Mouse (Mus musculus) left cerebral cortex, postnatal 36 days (tissue): ENCODE data around the gene Trpv6. TPM values are rescaled to one million over a fixed set of nuclear protein-coding genes. Genes with fewer than 3 reads are reported as not detected.

ENCODE experiments used
- DNase-seq, 2 experiments: peaks; one replicate each; pipeline ENCODE4 v3.0.0; 2021 to 2022; ENCODE audit warnings: low spot score in 2 of 2, mixed read lengths in 1 of 2
- intact Hi-C: fragments of 180-260 bp; cut with DNase I; formaldehyde crosslinking; loops from one replicate; pipeline ENCODE4 v1.15.1; 2025
- total RNA-seq, 2 experiments: library from RNA; stranded (reverse); gene quantifications; 2 replicates each; pipeline ENCODE4 v1.2.3; 2021

The Trpv6 gene
- total RNA-seq, 2 experiments from 2014 or later = 1.9 to 3.2 TPM

DNA sequence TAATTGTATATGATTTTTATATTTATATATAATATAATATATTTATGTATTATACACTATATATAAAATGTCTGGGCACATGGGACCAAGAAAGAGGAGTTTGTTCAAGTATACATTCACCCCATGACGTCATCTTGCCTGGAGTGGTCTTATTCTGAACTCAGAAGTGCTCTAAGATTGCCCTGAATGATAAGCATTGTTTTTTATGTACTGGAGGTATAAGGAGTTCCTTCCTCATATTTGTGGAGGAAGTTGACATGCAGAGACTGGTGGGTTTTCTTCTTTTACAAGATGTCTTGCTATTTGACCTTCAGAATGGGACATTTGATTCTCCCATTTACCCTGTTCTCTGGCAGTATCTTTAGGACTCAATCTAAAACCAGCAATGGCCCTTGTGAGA is 8.0 kb downstream of the Trpv6 start:
- no peak for DNase-seq
- intact Hi-C loops = no loop called here

DNA sequence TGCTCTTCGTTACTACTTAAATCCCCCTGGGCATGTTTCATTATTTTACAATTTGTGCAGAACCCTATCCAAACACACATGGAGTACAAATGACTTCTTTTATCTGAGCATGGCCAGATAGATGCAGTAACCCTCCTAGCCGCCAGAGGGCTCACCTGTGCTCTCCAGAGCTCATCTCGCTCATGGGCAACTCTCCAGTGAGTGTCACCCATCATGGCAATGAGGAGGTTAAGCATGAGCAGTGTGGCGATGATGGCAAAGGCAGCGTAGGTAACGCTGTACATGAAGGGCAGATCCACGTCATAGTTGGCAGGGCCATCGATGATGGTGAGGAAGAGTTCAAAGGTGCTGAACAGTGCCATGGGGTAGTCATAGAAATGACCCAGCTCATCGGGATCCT is 13.5 kb downstream of the Trpv6 start:
- DNase-seq = peak in 1 of 2 experiments; percentile 57
- intact Hi-C loops = no loop called here

DNA sequence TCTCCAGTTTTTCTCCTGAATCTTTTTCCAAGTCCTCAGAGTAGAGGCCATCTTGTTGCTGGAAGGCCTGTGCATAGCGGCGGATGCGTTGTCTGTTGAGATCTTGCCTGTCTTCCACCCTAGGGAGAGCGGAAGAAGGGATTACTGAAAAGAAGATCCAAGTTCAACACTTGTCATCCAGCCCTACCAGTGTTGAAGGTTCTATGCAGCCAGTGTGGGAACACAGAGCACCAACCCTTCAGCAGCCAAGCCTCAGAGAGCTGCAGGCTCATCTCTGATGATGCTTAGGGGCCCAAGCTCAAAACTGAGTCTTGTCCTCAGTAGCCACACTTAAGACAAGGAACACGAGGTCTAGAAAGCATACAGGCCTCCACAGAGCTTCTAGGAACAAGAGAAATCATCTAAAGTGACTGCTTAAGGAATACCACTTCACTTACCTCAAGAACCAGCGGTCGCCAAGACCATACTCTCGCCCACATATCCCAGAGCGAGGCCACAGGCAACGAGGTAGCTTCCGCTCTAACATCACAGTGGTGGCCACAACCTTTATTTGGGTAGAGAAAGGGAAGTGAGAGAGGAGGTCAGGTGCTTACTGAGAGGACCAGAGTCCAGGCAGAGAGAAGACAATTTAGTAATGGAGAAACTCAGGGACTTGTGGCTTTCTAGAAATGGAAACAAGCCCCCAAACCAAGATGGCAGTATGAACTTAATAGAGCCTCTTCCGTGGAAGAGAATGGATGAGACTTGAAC is 14.8 kb downstream of the Trpv6 start:
- DNase-seq = no peak
- intact Hi-C loops = no loop called here

DNA sequence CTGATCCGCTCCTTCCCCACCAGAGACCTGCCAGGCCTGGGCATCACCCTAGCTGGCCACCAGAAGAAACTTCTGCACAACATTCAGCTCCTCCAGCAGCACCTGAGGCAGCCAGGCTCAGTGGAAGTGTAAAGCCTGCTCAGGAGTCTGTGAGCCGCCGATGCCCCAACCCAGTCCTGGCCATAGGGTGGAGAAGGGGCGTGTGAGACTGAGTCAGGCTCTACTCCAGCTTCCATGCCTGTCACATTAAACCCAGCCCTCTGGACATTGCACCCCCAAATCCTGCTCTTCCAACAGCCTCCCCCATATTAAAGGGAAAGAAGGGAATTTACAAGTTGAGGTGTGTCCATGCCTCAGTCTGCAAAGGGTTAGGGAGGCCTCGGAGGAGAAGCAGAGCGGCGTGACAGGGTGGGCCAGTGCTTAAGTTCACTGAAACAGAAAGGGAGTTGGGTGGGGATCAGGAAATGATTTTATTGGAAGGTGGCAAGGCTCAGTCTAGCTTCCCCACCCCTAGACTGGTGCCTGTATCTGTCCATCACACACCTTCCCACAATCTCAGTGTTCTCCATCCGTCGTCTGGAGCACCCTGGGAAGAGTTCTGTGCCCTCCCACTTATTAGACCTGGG is 15.9 kb downstream of the Trpv6 start:
- DNase-seq = no peak
- intact Hi-C loops = no loop called here

DNA sequence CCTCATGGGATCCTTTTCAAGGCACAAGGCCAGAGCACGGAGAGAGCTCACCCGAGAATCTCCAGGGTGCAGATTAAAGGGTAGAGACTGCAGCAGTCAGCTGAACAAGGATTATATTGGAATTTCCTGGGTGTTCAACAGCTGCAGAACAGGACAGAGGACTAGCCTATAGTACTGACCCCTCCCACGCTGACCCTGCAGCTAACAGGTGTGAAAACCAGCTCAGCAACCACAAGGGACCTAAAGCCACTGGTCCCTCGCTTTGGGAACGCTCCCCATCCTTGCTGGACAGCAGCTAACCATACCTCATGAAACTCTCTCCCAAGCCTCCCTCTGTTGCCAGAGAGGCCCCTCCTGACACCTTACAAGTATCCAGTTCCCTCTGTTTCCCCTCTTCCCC is 28.6 kb downstream of the Trpv6 start:
- DNase-seq = no peak
- intact Hi-C loops = loop anchor here (5.0 kb wide), 2 partner anchors 150 to 670 kb away; no protein-coding TSS in a partner anchor

DNA sequence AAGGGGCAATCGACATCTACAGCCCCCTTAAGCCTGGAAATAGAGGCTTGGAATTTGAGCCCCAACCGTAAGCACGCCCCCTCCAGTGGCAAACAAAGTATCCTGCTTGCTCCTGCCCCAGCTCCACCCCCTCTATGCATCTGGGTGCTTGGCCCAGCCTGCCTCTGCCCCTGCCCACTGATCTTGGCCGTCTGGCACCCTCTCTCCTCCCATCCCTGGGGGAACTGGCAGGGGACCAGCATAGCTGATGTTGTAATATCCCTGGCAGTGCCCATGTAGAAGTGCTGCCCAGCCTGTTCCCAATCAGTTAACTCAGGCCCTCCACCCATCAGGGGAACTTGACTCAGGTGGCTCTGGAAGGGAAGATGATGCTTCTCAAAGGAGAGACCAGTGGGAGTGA is 30.0 kb downstream of the Trpv6 start:
- intact Hi-C loops = loop anchor here (5.0 kb wide), 2 partner anchors 151 to 671 kb away; no protein-coding TSS in a partner anchor

DNA sequence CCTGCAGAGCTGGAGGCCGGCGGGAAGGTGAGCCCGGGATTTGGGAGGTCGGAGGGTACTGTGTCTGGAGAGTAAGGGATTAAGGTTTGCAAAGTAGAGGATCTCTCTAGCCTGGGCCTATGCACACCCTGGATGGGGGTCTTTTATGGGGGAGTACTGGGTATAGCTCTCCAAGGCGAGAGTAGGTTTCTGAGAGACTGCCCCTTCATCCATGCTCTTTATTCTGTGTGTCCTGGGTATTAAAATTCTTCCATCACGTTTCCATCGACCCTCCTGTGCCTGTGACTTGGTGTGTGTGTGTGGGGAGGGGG is 30.5 kb downstream of the Trpv6 start:
- DNase-seq = no peak
- intact Hi-C loops = loop anchor here (5.0 kb wide), 2 partner anchors 152 to 672 kb away; no protein-coding TSS in a partner anchor

More for the DNA sequence above, 30.0 kb downstream of the Trpv6 start:
- DNase-seq = peak; percentile 58 to 75

DNA sequence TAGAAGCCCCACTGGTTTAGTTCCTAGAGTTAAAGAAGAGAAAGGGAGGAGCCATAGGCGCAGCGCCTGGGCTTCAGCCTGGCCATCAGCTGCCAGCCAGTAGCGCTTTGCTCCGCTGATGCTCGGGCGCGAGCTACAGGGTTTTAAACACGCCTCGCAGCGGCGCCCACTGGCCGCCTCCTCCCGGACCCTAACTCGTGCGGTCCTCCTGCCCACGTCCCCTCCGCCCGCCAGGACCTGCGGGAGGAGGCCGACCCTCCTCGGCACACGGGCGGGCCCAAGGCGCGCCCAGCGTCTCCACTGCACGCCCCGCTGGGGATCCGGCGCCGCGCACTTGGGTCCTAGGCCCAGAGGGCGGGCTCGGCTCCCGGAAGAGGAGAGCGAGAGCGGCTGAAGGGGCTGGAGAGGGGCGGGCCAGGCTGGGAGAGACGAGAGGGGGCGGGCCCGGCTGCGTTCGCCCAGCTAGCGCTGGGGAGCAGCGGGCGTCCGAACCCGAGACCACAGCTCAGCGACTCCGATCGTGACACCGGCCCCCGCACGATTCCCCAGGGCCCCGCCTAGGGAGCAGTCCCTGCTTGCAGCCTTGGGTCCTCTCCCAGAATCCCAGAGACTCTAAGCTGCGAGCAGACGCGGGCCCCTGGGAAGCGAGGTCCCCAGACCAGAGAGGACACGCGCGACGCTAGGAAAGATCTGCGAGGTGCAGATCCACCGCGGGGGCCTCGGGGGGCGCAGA is 31.0 kb downstream of the Trpv6 start, which contains the start of gene Ephb6:
TSS of gene Ephb6 (plus strand) at position 422 of the 733 bp plus-strand sequence.
- intact Hi-C loops = loop anchor here (5.0 kb wide), 2 partner anchors 152 to 672 kb away; no protein-coding TSS in a partner anchor
- peak; percentile 72 to 83 for DNase-seq

DNA sequence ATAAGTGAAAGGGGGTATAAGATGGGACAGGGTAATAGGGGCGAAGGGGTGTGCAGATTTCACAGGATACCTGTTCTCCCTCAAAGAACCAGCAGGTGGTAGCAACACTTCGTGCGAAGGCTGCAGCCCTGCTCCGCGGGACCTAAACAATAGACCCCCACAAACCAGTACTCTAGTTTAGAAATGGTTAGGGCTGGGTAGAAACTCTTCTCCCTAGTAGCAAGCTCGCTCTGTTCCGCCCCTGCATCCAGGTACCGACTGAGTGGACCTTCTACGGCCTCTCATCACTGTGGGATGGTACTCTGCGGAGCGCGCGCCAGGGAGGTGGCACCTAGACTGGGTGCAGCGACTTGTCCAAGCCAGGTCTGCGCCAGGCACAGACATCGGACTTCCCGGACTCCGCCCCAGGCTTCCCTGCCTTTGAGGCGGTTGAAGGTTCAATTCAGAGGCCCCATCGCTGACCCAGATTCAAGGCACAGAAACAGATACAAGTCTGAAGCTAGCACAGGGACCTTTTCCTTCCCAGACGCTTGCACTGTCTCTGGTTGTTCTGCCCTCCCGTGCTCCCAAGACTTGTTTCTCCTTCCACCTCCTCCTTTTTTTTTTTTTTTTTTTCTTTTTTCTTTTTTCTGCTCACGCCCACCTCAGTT is 31.7 kb downstream of the Trpv6 start:
- intact Hi-C loops = loop anchor here (5.0 kb wide), 3 partner anchors 153 to 673 kb away; no protein-coding TSS in a partner anchor
- DNase-seq = peak; percentile 67 to 70

DNA sequence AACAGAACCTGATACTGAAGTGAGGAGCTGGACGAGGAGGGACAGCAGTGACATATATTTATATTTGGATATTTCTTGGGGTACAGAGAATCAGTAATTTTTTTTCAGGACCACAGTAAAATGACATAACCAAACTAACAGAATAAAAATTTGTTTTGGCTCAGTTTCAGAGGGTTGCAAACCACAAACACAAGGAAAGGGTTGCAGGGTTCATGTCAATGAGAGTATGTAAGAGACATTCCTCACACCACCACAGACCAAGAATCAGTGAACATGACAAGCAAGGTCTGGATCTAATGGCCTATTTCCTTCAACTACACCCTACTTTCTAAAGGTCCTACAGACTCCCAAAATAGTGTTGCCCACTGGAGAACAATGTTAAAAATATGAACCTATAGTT is 54.0 kb downstream of the Trpv6 start:
- no peak for DNase-seq
- intact Hi-C loops = no loop called here

DNA sequence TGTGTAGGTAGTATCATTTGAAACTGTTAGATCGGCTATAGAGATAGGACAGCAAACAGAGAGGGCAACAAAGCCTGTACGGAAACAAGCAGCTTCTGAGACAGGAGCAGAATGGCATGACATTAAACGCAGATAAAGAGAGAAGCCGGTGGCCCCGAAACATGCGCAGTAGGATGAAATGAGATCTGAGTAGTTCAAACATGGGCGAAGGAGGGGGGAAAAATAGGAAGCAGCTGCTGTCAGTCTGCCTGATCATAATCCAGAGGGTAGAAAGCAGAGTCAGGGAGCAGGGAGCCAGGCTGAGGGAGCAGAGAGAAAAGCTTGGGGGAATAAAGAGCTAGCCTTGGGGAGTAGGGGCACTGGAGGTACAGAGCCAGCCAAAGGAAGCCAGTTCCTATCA is 54.9 kb downstream of the Trpv6 start:
- intact Hi-C loops = no loop called here

DNA sequence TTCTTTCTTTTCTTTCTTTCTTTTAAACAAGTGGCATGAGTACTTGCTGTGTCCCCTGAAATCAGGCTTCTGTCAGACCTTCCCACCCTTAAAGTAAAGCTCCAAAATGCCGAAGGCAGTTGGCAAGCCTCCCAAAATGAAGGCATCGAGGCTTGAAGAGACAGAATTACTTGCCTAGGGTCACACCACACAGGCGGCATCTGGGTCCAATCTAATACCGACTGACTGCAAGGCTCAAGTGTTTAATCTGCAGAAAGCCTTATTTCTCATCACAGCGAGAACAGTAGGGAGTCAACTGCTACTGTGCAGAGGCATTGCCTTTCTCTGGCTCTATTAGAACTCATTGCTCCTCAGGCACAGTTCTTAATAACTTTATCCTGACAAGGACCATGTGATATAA is 58.9 kb downstream of the Trpv6 start:
- intact Hi-C loops = no loop called here
- no peak for DNase-seq

More for the DNA sequence above, 54.9 kb downstream of the Trpv6 start:
- DNase-seq = no peak

DNA sequence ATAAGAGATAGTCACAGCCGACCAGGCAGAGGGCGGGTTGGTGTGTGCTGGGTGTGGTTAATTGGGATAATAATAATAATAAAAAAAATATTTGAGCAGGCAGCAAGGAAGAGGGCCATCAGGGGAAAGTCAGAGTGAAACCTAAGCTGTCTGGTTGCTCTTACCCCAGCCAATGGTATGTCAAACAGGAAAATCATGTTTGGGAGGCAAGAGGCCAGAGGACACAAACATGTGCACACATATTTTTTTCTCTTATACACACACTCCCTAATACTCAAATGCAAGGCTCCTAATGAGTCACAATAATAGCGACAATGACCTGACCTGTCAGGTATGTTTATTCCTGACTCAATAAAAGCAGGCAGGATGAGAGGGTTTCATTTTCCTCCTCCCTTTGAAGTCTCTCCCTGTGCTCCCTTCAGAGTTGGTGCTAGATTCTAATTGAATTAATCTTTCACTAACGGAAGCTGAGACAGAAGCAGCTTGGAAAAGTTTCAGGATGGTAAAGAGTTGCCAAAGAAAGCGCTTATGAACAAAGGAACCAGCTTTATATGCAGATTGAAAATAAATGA is 59.6 kb downstream of the Trpv6 start:
- intact Hi-C loops = no loop called here

More for the DNA sequence above, 59.6 kb downstream of the Trpv6 start:
- no peak for DNase-seq

Other genes with a start within 250 kb of the Trpv6 start
- not detected for gene Gm5771, start 244.0 kb downstream of the Trpv6 start, total RNA-seq
- gene Gm10334, start 190.3 kb downstream of the Trpv6 start, total RNA-seq = 1 to 10 TPM in 1 of 2 experiments, under 1 TPM in 1; 0.48 to 1.6 TPM
- not detected for gene Prss1, start 177.5 kb downstream of the Trpv6 start, total RNA-seq
- gene Prss2, start 114.6 kb downstream of the Trpv6 start, total RNA-seq = not detected
- gene Ephb6, start 30.9 kb downstream of the Trpv6 start, total RNA-seq = 100 to 1,000 TPM; 106 to 156 TPM
- gene Trpv5, start 44.4 kb upstream of the Trpv6 start, total RNA-seq = not detected
- gene Llcfc1, start 48.0 kb upstream of the Trpv6 start, total RNA-seq = not detected
- not detected for gene Kel, start 67.9 kb upstream of the Trpv6 start, total RNA-seq
- gene Olfr459, start 138.8 kb upstream of the Trpv6 start, total RNA-seq = not detected
- gene Pip, start 211.1 kb upstream of the Trpv6 start, total RNA-seq = not detected
- not detected for gene Sval2, start 216.6 kb upstream of the Trpv6 start, total RNA-seq